ENCODE assay signal across 10 mouse cellular contexts in genomic region chr14:17675214-17675613, GRCm38 (mm10).
"Had no signal": no experiment of that assay in that cellular context is flagged by ENCODE, and none has a peak within 500 bp of the region (broad histone marks: within the 10 kb centered on the region; RNA-seq: fewer than 3 reads in every experiment).

No protein-coding gene starts in this region.

- DNase-seq: kidney, postnatal 10 days; layer of hippocampus, adult 9-11 months; liver; liver, embryonic 13.5 days; liver, postnatal 0 days; lung, postnatal 14 days; retina, postnatal 1 day; right cerebral cortex, postnatal 4 days; spleen, adult 18-20 months; thymus, postnatal 36 days had no signal
